Mouse (Mus musculus) embryo, embryonic 10 days (tissue): Measurements from ENCODE around the gene Gm6169.
A peak's percentile ranks its signal among the peaks of the same experiment; 100 is the strongest.
"Not testable (repeated sequence)": the region's sequence is repeated elsewhere in the genome, so short reads cannot be mapped to it uniquely, and the experiment has no call there.

ENCODE experiments used
- DNase-seq: peaks from one replicate; pipeline ENCODE4 v3.0.0-alpha.2; 2015; ENCODE audit warnings: low spot score

Gm6169 gene

DNA sequence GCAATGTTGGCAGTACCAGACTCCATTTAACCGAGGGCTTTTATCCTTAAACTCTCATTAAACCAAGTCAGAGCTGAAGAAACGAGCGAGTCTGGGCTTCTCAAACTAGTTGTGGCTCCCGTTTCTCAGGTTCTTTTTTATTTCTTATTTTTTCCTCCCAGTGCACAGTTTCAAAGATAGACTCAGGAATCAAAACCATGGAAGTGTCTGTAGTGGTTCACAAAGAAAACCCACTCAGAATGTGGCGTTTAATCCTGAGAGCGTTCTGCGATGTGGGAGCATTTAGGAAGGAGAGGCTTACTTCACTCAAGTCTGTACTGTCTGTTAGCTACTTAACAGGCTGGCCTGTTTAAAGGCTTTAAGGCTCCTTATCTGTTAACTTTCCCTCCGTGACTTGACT lies 30.9 kb downstream of the Gm6169 start:
- DNase-seq, result no peak

- DNase-seq, result peak; percentile 48
Observed at GRCm38 (mm10) chr13:97067691-97068090, 31.3 kb downstream of the Gm6169 start.

DNA sequence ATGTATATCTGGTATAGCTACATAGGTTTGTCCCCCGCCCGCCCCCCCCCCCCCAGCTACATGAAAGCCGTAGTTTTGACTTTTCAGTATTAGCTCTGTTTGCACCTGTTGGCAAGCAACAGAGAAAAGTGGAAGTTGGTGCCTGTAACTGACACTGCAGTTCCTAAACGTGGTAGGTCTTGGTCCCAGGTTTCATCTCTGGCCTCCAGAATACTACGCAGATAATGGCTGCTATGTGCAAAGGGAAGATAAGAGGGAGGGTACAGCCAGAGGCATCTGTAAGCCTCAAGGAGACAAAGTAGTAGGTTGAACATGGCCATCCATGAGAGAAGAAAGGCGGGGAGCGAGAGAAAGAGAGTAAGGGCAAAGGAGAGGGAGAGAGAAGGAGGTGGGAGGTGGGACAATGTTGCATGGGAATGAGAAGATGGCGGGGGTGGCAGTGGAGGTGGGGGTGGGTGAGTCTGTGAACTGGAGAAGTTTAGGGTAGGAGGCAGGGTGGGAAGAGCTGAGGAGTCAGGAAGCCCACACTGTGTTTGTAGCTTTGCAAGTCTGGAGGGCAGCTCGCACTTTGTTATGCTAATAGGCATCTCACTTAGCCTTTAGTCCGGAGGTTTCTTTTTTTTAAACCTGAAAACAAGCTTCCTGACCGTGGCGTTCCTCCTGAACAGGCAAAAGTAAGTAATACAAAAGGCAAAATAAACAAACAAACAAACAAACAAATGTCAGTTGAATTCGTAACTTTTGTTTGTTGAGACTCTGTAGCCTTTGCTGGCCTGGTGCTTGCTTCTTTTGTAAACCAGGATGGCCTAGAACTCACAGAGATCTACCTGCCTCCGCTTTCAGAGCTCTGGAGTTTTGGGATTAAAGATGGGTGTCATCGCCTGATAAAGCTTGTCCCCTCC lies 32.1 kb downstream of the Gm6169 start, which contains the start of gene Fam169a:
Gene Fam169a, plus strand, starts transcription at position 638 of the 902 bp plus-strand sequence.
- DNase-seq, result peak; percentile 23

GRCm38 (mm10) chr13:97064844-97065621 lies 34.0 kb downstream of the Gm6169 start:
- not testable (repeated sequence) for DNase-seq

GRCm38 (mm10) chr13:97064413-97064812 lies 34.6 kb downstream of the Gm6169 start:
- no peak for DNase-seq

DNA sequence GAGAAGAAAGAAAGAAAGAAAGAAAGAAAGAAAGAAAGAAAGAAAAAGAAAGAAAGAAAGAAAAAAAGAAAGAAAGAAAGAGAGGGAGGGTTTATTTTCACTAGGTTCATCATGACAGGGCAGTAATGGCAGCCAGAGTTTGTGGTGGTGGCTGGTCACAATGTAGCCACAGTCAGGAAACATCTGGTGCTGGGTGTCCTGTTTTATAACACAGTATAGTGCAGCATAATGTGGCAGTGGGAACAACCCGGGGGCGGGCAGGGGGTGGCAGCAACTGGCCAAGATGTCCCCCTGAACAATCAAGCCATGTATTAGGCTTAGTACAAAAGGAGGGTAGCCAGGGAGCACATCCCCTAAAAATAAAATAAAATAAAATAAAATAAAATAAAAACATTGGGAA lies 35.6 kb downstream of the Gm6169 start:
- no peak for DNase-seq

GRCm38 (mm10) chr13:97062151-97062550 lies 36.9 kb downstream of the Gm6169 start:
- DNase-seq, result no peak

DNA sequence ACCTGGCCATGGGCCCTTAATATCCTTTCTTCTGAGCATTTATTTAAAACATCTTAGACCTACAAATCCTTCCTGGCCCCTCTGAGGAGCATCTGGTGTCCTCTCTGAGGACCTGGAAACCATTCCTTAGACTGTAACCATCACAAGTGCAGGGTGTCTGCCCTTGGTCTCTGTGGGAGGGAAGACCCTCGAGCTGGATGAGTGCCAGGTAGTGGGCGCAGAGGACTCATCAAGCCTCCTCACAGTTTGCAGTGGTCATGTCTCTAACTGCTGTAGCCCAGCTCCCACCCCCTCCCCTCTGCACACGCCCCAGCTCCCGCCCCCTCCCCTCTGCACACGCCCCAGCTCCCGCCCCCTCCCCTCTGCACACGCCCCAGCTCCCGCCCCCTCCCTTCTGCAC lies 38.7 kb downstream of the Gm6169 start:
- DNase-seq, result no peak

DNA sequence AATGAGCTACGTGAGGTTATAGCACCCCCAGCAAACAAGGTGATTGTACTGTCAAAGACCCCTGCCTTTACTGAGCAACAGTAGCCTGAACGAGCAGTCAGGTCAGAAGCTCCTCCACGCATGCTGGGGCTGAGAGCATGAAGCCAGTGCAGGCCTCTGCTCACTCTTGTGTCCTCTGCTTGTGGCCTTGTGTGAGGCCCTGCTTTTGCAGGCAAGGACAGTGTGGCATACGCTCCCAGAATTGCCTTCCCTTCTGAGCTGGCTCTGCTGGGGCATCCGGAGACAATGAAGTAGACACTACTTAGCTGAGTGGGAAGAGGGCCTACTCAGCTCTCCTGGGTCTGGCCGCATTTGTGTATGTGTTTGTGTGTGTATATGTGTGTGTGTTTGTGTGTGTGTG lies 39.3 kb downstream of the Gm6169 start:
- DNase-seq, result no peak

DNA sequence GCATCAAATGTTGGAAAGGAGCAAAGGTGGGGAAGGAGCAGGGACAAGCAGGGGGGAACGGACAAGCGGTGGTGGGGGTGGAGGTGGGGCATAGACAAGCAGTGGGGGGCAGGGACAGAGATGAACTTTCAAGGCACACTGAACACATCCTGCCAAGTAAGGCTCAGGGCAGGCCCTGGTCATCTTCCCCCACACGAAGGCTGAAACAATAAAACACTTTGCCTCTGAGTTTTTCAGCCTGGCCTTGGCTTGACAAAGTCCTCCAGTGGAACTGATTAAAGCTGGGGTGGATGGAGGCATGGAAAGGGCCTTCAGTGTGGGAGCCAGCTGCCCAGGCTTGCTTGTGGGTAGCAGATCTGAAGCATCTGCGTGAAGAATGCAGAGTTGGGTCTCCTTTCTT lies 41.2 kb downstream of the Gm6169 start:
- DNase-seq, result no peak

DNA sequence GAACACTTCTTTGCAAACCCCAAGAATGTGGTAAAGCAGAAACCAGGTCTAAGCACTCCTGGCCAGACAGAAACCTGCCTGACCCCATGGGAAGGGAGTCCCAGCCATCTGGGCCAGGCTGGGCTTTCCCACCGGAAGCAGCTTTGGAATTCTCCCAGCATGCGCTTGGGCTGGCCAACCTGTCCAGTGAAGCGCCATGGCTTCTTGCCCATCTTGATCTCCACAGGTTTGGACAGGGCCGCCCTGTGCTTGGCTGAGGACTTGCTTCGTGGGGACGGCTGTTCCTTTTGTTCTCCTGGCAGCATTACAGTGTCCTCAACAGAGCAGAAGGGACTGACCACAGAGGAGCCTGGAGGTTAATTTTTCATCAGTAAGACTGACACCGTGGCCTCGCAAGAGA lies 45.2 kb downstream of the Gm6169 start:
- DNase-seq, result no peak

DNA sequence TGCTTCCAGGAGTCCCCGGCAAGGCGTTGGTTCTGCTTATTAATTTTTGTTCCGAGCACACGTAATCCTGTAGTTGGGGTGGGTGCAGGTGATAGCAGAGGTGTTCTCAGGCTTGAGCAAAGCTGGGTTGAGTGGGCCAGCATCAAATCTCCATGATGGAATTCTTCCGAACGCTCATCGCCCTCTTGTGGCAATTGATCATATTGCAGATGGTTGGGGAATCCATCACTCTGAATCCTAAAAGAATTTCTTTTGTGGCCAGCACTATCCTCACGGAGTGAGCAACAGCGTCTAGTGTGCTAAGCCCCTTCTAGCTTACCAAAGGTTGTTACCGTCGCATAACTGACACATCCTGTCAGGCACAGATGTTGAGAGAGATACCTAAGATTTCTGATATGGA lies 46.4 kb downstream of the Gm6169 start:
- peak; percentile 90 for DNase-seq

DNA sequence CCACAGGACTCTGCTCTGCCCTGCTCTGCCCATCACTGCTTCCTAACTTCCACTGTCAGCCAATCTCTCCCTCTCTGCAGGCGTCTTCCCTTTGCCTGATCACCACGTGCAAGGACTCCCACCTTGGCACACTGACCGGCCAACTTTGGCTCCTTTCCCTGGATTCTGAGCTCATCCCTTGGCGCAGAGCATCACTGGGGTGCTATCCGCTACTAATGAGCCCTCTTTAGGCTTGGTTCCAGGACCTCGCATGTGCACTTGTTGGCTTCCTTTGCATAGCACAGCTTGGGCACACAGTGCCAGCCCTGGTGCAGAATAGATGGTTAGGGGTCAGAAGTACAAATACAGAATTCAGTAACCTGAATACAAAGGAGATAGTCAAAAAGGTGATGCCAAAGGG lies 47.9 kb downstream of the Gm6169 start:
- DNase-seq, result no peak
